Mouse (Mus musculus): ENCODE measurements around the gene Il2rb. TPM values are rescaled to one million over a fixed set of nuclear protein-coding genes. Genes with fewer than 3 reads are reported as not detected.

Il2rb gene
- polyA plus RNA-seq, 1 experiment from 2014 or later: 0.16 TPM

- no peak overlapping the region for H3K4me2 ChIP-seq (ENCODE audit: low read length)
- H3K36me3 ChIP-seq (ENCODE audit: control insufficient read depth, insufficient read depth, low read length): no peaks in the 10 kb centered on the region
- no peak overlapping the region for H3K4me3 ChIP-seq (ENCODE audit: control insufficient read depth in 1 of 2, insufficient read depth in 1 of 2, low read depth in 1 of 2, low read length in 2 of 2)
- peak overlapping the region; percentile 73 to 86 for H3K27ac ChIP-seq (replicated peaks in 1 of 2; ENCODE audit: control insufficient read depth in 1 of 2, insufficient read depth in 1 of 2, low read depth in 2 of 2, low read length in 2 of 2)
- 34% methylated on average over 6 of the region's 6 CpGs for WGBS
- H3K9ac ChIP-seq (ENCODE audit: low read length): peak overlapping the region; percentile 18; the same call in 1 of the 2 replicates
- ATAC-seq (ENCODE audit: insufficient number of reproducible peaks, insufficient read depth, low FRiP score, low read depth): no peak
- H3K4me1 ChIP-seq (ENCODE audit: control insufficient read depth in 2 of 2, insufficient read depth in 2 of 2, low read length in 2 of 2): peaks cover 14 to 24% of the 10 kb centered on the region in 2 experiments
- no peaks in the 10 kb centered on the region for H3K9me3 ChIP-seq (ENCODE audit: control insufficient read depth, low read length)
- H3K27me3 ChIP-seq (ENCODE audit: control insufficient read depth, insufficient read depth, low read length): no peaks in the 10 kb centered on the region
Measured at GRCm38 (mm10) chr15:78449131-78449530, 45.9 kb downstream of the Il2rb start.

GRCm38 (mm10) chr15:78447746-78448535, 47.1 kb downstream of the Il2rb start:
- peak overlapping the region; percentile 84 for H3K4me2 ChIP-seq (ENCODE audit: low read length)
- WGBS: under 1% methylated on average over 22 of the region's 22 CpGs
- no peak for ATAC-seq (ENCODE audit: insufficient number of reproducible peaks, insufficient read depth, low FRiP score, low read depth)

GRCm38 (mm10) chr15:78447121-78447520, 48.0 kb downstream of the Il2rb start:
- H3K27me3 ChIP-seq (ENCODE audit: control insufficient read depth, insufficient read depth, low read length): no peaks in the 10 kb centered on the region
- H3K4me1 ChIP-seq (ENCODE audit: control insufficient read depth in 2 of 2, insufficient read depth in 2 of 2, low read length in 2 of 2): peaks cover 15 to 25% of the 10 kb centered on the region in 2 experiments
- H3K9ac ChIP-seq (ENCODE audit: low read length): no peak overlapping the region
- 38% methylated on average over 7 of the region's 7 CpGs for WGBS
- no peaks in the 10 kb centered on the region for H3K36me3 ChIP-seq (ENCODE audit: control insufficient read depth, insufficient read depth, low read length)
- H3K27ac ChIP-seq (replicated peaks in 1 of 2; ENCODE audit: control insufficient read depth in 1 of 2, insufficient read depth in 1 of 2, low read depth in 2 of 2, low read length in 2 of 2): no peak overlapping the region
- H3K9me3 ChIP-seq (ENCODE audit: control insufficient read depth, low read length): no peaks in the 10 kb centered on the region
- no peak for ATAC-seq (ENCODE audit: insufficient number of reproducible peaks, insufficient read depth, low FRiP score, low read depth)
- no peak overlapping the region for H3K4me3 ChIP-seq (ENCODE audit: control insufficient read depth in 1 of 2, insufficient read depth in 1 of 2, low read depth in 1 of 2, low read length in 2 of 2)
- no peak overlapping the region for H3K4me2 ChIP-seq (ENCODE audit: low read length)

More at GRCm38 (mm10) chr15:78447746-78448535, 47.1 kb downstream of the Il2rb start:
- Histone ChIP-seq H3K4me1 (ENCODE audit: control insufficient read depth in 2 of 2, insufficient read depth in 2 of 2, low read length in 2 of 2) (peaks cover 15 to 25% of the 10 kb centered on the region in 2 experiments), H3K36me3 (ENCODE audit: control insufficient read depth, insufficient read depth, low read length) (no peaks in the 10 kb centered on the region), H3K9ac (ENCODE audit: low read length) (peak overlapping the region; percentile 72), H3K27me3 (ENCODE audit: control insufficient read depth, insufficient read depth, low read length) (no peaks in the 10 kb centered on the region), H3K27ac (replicated peaks in 1 of 2; ENCODE audit: control insufficient read depth in 1 of 2, insufficient read depth in 1 of 2, low read depth in 2 of 2, low read length in 2 of 2) (peak overlapping the region; percentile 86 to 89), H3K4me3 (ENCODE audit: control insufficient read depth in 1 of 2, insufficient read depth in 1 of 2, low read depth in 1 of 2, low read length in 2 of 2) (peak overlapping the region; percentile 20 to 33), H3K9me3 (ENCODE audit: control insufficient read depth, low read length) (no peaks in the 10 kb centered on the region)

- H3K4me3 ChIP-seq (ENCODE audit: control insufficient read depth in 1 of 2, insufficient read depth in 1 of 2, low read depth in 1 of 2, low read length in 2 of 2): no peak overlapping the region
- peaks cover 16 to 26% of the 10 kb centered on the region in 2 experiments for H3K4me1 ChIP-seq (ENCODE audit: control insufficient read depth in 2 of 2, insufficient read depth in 2 of 2, low read length in 2 of 2)
- WGBS: 41% methylated on average over 6 of the region's 6 CpGs
- H3K27me3 ChIP-seq (ENCODE audit: control insufficient read depth, insufficient read depth, low read length): no peaks in the 10 kb centered on the region
- no peaks in the 10 kb centered on the region for H3K36me3 ChIP-seq (ENCODE audit: control insufficient read depth, insufficient read depth, low read length)
- no peak for ATAC-seq (ENCODE audit: insufficient number of reproducible peaks, insufficient read depth, low FRiP score, low read depth)
- H3K27ac ChIP-seq (replicated peaks in 1 of 2; ENCODE audit: control insufficient read depth in 1 of 2, insufficient read depth in 1 of 2, low read depth in 2 of 2, low read length in 2 of 2): no peak overlapping the region
- H3K9ac ChIP-seq (ENCODE audit: low read length): no peak overlapping the region
- no peak overlapping the region for H3K4me2 ChIP-seq (ENCODE audit: low read length)
- H3K9me3 ChIP-seq (ENCODE audit: control insufficient read depth, low read length): no peaks in the 10 kb centered on the region
Measured at GRCm38 (mm10) chr15:78443857-78444256, 51.2 kb downstream of the Il2rb start.

- 85% methylated on average over 19 of the region's 19 CpGs for WGBS
- Histone ChIP-seq H3K27ac (replicated peaks in 1 of 2; ENCODE audit: control insufficient read depth in 1 of 2, insufficient read depth in 1 of 2, low read depth in 2 of 2, low read length in 2 of 2) (no peak overlapping the region), H3K27me3 (ENCODE audit: control insufficient read depth, insufficient read depth, low read length) (no peaks in the 10 kb centered on the region), H3K4me3 (ENCODE audit: control insufficient read depth in 1 of 2, insufficient read depth in 1 of 2, low read depth in 1 of 2, low read length in 2 of 2) (no peak overlapping the region), H3K9ac (ENCODE audit: low read length) (no peak overlapping the region), H3K4me1 (ENCODE audit: control insufficient read depth in 2 of 2, insufficient read depth in 2 of 2, low read length in 2 of 2) (peaks cover 23 to 36% of the 10 kb centered on the region in 2 experiments; a peak in 3 of 4 replicates), H3K36me3 (ENCODE audit: control insufficient read depth, insufficient read depth, low read length) (no peaks in the 10 kb centered on the region), H3K9me3 (ENCODE audit: control insufficient read depth, low read length) (no peaks in the 10 kb centered on the region), H3K4me2 (ENCODE audit: low read length) (no peak overlapping the region)
- no peak for ATAC-seq (ENCODE audit: insufficient number of reproducible peaks, insufficient read depth, low FRiP score, low read depth)
Measured at GRCm38 (mm10) chr15:78442231-78442630, 52.8 kb downstream of the Il2rb start.

- ATAC-seq (ENCODE audit: insufficient number of reproducible peaks, insufficient read depth, low FRiP score, low read depth): no peak
- H3K27ac ChIP-seq (replicated peaks in 1 of 2; ENCODE audit: control insufficient read depth in 1 of 2, insufficient read depth in 1 of 2, low read depth in 2 of 2, low read length in 2 of 2): no peak overlapping the region
- peaks cover 22 to 37% of the 10 kb centered on the region in 2 experiments; a peak in 3 of 4 replicates for H3K4me1 ChIP-seq (ENCODE audit: control insufficient read depth in 2 of 2, insufficient read depth in 2 of 2, low read length in 2 of 2)
- no peaks in the 10 kb centered on the region for H3K9me3 ChIP-seq (ENCODE audit: control insufficient read depth, low read length)
- no peak overlapping the region for H3K9ac ChIP-seq (ENCODE audit: low read length)
- no peak overlapping the region for H3K4me3 ChIP-seq (ENCODE audit: control insufficient read depth in 1 of 2, insufficient read depth in 1 of 2, low read depth in 1 of 2, low read length in 2 of 2)
- H3K27me3 ChIP-seq (ENCODE audit: control insufficient read depth, insufficient read depth, low read length): no peaks in the 10 kb centered on the region
- H3K36me3 ChIP-seq (ENCODE audit: control insufficient read depth, insufficient read depth, low read length): peaks cover 6% of the 10 kb centered on the region
- 69% methylated on average over 9 of the region's 9 CpGs for WGBS
- no peak overlapping the region for H3K4me2 ChIP-seq (ENCODE audit: low read length)
Measured at GRCm38 (mm10) chr15:78438973-78439372, 56.1 kb downstream of the Il2rb start.

- Histone ChIP-seq H3K27ac (replicated peaks in 1 of 2; ENCODE audit: control insufficient read depth in 1 of 2, insufficient read depth in 1 of 2, low read depth in 2 of 2, low read length in 2 of 2) (no peak overlapping the region), H3K4me3 (ENCODE audit: control insufficient read depth in 1 of 2, insufficient read depth in 1 of 2, low read depth in 1 of 2, low read length in 2 of 2) (no peak overlapping the region), H3K9ac (ENCODE audit: low read length) (no peak overlapping the region), H3K9me3 (ENCODE audit: control insufficient read depth, low read length) (no peaks in the 10 kb centered on the region), H3K4me1 (ENCODE audit: control insufficient read depth in 2 of 2, insufficient read depth in 2 of 2, low read length in 2 of 2) (peaks cover 22 to 37% of the 10 kb centered on the region in 2 experiments; a peak in 3 of 4 replicates), H3K36me3 (ENCODE audit: control insufficient read depth, insufficient read depth, low read length) (peaks cover 10% of the 10 kb centered on the region), H3K4me2 (ENCODE audit: low read length) (no peak overlapping the region), H3K27me3 (ENCODE audit: control insufficient read depth, insufficient read depth, low read length) (no peaks in the 10 kb centered on the region)
- WGBS: 55% methylated on average over 8 of the region's 8 CpGs
- ATAC-seq (ENCODE audit: insufficient number of reproducible peaks, insufficient read depth, low FRiP score, low read depth): no peak
Measured at GRCm38 (mm10) chr15:78438505-78438904, 56.6 kb downstream of the Il2rb start.

All from heart, embryonic 14.5 days (tissue).